Mouse (Mus musculus): ENCODE results near the gene Slc35c2. TPM values are rescaled to one million over a fixed set of nuclear protein-coding genes. Genes with fewer than 3 reads are reported as not detected.

Gene Slc35c2
- polyA plus RNA-seq, 1 experiment = 46.5 TPM

DNA sequence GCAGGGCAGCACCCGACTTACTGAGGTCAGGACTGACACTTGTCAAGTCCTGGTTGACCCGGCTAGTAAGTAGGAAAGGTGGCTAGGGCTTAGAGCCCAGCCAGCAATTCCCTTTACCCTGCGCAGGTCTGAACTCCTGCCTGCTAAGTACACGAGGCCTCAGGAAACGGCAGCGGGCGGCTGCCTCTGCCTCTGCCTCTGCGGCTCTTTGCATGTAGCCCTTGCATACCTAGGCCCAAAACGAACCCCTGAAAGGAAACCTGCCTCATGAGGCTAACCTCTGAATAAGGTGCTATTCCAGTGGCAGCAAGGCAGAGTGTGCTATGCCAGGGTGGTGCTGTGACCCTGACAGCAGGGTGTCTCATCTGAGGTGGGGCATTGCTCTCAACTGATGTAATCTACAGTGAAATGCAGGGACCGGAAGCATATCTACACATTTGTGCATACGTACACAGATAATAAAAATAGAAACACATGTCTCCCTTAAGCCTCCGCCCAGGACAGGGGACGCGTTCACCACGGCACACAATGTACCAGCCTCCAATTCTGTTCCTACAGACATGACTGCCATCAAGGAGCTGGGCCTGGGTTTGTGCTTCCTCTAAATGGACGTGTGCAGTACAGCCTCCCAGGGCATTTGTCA lies 30.1 kb upstream of the Slc35c2 start:
- peaks cover 22% of the 10 kb centered on the region for H3K36me3 ChIP-seq (ENCODE audit: control insufficient read depth, insufficient read depth)
- H3K4me3 ChIP-seq (ENCODE audit: insufficient read depth, poor library complexity, severe bottlenecking) = no peak overlapping the region
- H3K79me3 ChIP-seq (ENCODE audit: low read depth) = peaks cover 26% of the 10 kb centered on the region
- no peak overlapping the region for H3ac ChIP-seq (ENCODE audit: control insufficient read depth, insufficient read length, low read depth)
- H3K27me3 ChIP-seq (ENCODE audit: control insufficient read depth, insufficient read depth, insufficient read length) = no peaks in the 10 kb centered on the region
- TF ChIP-seq MAX (IDR thresholded peaks at IDR 0.05) = no peak
- no peak for TF ChIP-seq CEBPB (IDR thresholded peaks at IDR 0.05; ENCODE audit: low read depth)
- no peak for TF ChIP-seq CTCF (IDR thresholded peaks at IDR 0.05; ENCODE audit: control insufficient read depth, insufficient read depth, insufficient read length)
- no peak for TF ChIP-seq MYOD1 (IDR thresholded peaks at IDR 0.05; ENCODE audit: control insufficient read depth, insufficient read length, low read depth)
- no peak for TF ChIP-seq MYOG (IDR thresholded peaks at IDR 0.05; ENCODE audit: control insufficient read depth, extremely low read depth, insufficient read length)
- no peak for TF ChIP-seq USF1 (IDR thresholded peaks at IDR 0.05; ENCODE audit: low read depth)
- TF ChIP-seq FOSL1 (IDR thresholded peaks at IDR 0.05; ENCODE audit: insufficient read depth, low read length, poor library complexity, severe bottlenecking) = no peak
- peaks cover 57% of the 10 kb centered on the region for H3K79me2 ChIP-seq (ENCODE audit: control insufficient read depth, insufficient read depth)

GRCm38 (mm10) chr2:165316837-165317473 lies 29.3 kb upstream of the Slc35c2 start:
- H3K4me3 ChIP-seq (ENCODE audit: insufficient read depth, poor library complexity, severe bottlenecking) = no peak overlapping the region
- peaks cover 19% of the 10 kb centered on the region for H3K79me3 ChIP-seq (ENCODE audit: low read depth)
- no peaks in the 10 kb centered on the region for H3K27me3 ChIP-seq (ENCODE audit: control insufficient read depth, insufficient read depth, insufficient read length)
- H3K79me2 ChIP-seq (ENCODE audit: control insufficient read depth, insufficient read depth) = peaks cover 49% of the 10 kb centered on the region
- TF ChIP-seq CTCF (IDR thresholded peaks at IDR 0.05; ENCODE audit: control insufficient read depth, insufficient read depth, insufficient read length) = no peak
- no peak for TF ChIP-seq CEBPB (IDR thresholded peaks at IDR 0.05; ENCODE audit: low read depth)
- no peak for TF ChIP-seq FOSL1 (IDR thresholded peaks at IDR 0.05; ENCODE audit: insufficient read depth, low read length, poor library complexity, severe bottlenecking)
- no peak for TF ChIP-seq MAX (IDR thresholded peaks at IDR 0.05)
- TF ChIP-seq MYOD1 (IDR thresholded peaks at IDR 0.05; ENCODE audit: control insufficient read depth, insufficient read length, low read depth) = no peak
- TF ChIP-seq MYOG (IDR thresholded peaks at IDR 0.05; ENCODE audit: control insufficient read depth, extremely low read depth, insufficient read length) = no peak
- no peak for TF ChIP-seq USF1 (IDR thresholded peaks at IDR 0.05; ENCODE audit: low read depth)
- H3ac ChIP-seq (ENCODE audit: control insufficient read depth, insufficient read length, low read depth) = no peak overlapping the region
- peaks cover 20% of the 10 kb centered on the region for H3K36me3 ChIP-seq (ENCODE audit: control insufficient read depth, insufficient read depth)

DNA sequence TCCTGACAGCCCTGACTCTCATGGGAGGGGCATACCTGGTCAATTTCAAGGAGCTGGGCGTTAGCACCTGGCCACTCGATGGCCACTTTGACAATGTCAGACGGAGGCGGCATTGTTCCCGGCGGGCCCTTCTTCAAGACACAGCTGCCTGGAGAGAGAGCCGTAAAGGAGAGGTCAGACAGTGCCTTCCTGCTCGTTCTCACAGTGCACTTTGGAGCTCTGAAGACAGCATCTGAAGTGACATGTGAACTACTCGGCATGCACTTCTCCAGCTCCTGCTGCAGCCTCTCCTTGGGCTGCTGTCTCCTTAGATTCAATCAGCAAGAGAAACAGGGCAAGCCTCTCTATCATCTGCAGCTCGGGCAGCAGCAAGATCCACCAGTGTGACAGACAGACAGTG lies 28.5 kb upstream of the Slc35c2 start:
- Histone ChIP-seq H3K27me3 (ENCODE audit: control insufficient read depth, insufficient read depth, insufficient read length) (no peaks in the 10 kb centered on the region), H3K4me3 (ENCODE audit: insufficient read depth, poor library complexity, severe bottlenecking) (no peak overlapping the region), H3K36me3 (ENCODE audit: control insufficient read depth, insufficient read depth) (peaks cover 20% of the 10 kb centered on the region), H3ac (ENCODE audit: control insufficient read depth, insufficient read length, low read depth) (no peak overlapping the region), H3K79me2 (ENCODE audit: control insufficient read depth, insufficient read depth) (peaks cover 42% of the 10 kb centered on the region), H3K79me3 (ENCODE audit: low read depth) (peaks cover 15% of the 10 kb centered on the region)
- TF ChIP-seq CEBPB (IDR thresholded peaks at IDR 0.05; ENCODE audit: low read depth) = no peak
- TF ChIP-seq MAX (IDR thresholded peaks at IDR 0.05) = no peak
- TF ChIP-seq FOSL1 (IDR thresholded peaks at IDR 0.05; ENCODE audit: insufficient read depth, low read length, poor library complexity, severe bottlenecking) = no peak
- no peak for TF ChIP-seq MYOG (IDR thresholded peaks at IDR 0.05; ENCODE audit: control insufficient read depth, extremely low read depth, insufficient read length)
- no peak for TF ChIP-seq USF1 (IDR thresholded peaks at IDR 0.05; ENCODE audit: low read depth)
- no peak for TF ChIP-seq CTCF (IDR thresholded peaks at IDR 0.05; ENCODE audit: control insufficient read depth, insufficient read depth, insufficient read length)
- TF ChIP-seq MYOD1 (IDR thresholded peaks at IDR 0.05; ENCODE audit: control insufficient read depth, insufficient read length, low read depth) = no peak

DNA sequence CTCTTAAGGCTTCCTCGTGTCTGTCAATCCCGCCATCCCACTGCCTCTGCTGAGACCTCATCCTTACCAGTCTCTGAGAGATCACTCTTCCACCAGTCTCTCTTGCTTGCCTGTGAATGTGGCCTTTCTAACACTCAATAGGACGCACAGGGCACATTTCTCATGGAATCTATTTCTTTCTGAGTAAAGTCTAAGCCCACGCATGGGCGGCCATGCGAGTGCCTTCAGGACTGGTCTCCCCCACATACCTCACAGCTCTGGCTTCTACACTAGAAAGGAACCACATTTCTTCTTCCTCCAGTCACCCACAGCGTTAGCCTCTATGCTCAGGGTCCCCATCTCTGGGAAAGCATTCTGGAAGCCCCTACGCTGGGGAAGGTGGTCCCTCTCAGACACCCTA lies 26.5 kb upstream of the Slc35c2 start:
- Histone ChIP-seq H3K36me3 (ENCODE audit: control insufficient read depth, insufficient read depth) (peaks cover 26% of the 10 kb centered on the region), H3K79me2 (ENCODE audit: control insufficient read depth, insufficient read depth) (peaks cover 22% of the 10 kb centered on the region), H3K4me3 (ENCODE audit: insufficient read depth, poor library complexity, severe bottlenecking) (no peak overlapping the region), H3K79me3 (ENCODE audit: low read depth) (peaks cover 6% of the 10 kb centered on the region), H3ac (ENCODE audit: control insufficient read depth, insufficient read length, low read depth) (no peak overlapping the region), H3K27me3 (ENCODE audit: control insufficient read depth, insufficient read depth, insufficient read length) (no peaks in the 10 kb centered on the region)
- TF ChIP-seq MAX (IDR thresholded peaks at IDR 0.05) = no peak
- no peak for TF ChIP-seq CTCF (IDR thresholded peaks at IDR 0.05; ENCODE audit: control insufficient read depth, insufficient read depth, insufficient read length)
- TF ChIP-seq USF1 (IDR thresholded peaks at IDR 0.05; ENCODE audit: low read depth) = no peak
- no peak for TF ChIP-seq FOSL1 (IDR thresholded peaks at IDR 0.05; ENCODE audit: insufficient read depth, low read length, poor library complexity, severe bottlenecking)
- no peak for TF ChIP-seq MYOG (IDR thresholded peaks at IDR 0.05; ENCODE audit: control insufficient read depth, extremely low read depth, insufficient read length)
- no peak for TF ChIP-seq MYOD1 (IDR thresholded peaks at IDR 0.05; ENCODE audit: control insufficient read depth, insufficient read length, low read depth)
- TF ChIP-seq CEBPB (IDR thresholded peaks at IDR 0.05; ENCODE audit: low read depth) = no peak

GRCm38 (mm10) chr2:165312381-165312780 lies 24.7 kb upstream of the Slc35c2 start:
- Histone ChIP-seq H3K4me3 (ENCODE audit: insufficient read depth, poor library complexity, severe bottlenecking) (no peak overlapping the region), H3K79me2 (ENCODE audit: control insufficient read depth, insufficient read depth) (peaks cover 4% of the 10 kb centered on the region), H3ac (ENCODE audit: control insufficient read depth, insufficient read length, low read depth) (no peak overlapping the region), H3K36me3 (ENCODE audit: control insufficient read depth, insufficient read depth) (peaks cover 34% of the 10 kb centered on the region), H3K27me3 (ENCODE audit: control insufficient read depth, insufficient read depth, insufficient read length) (no peaks in the 10 kb centered on the region), H3K79me3 (ENCODE audit: low read depth) (no peaks in the 10 kb centered on the region)
- TF ChIP-seq MYOD1 (IDR thresholded peaks at IDR 0.05; ENCODE audit: control insufficient read depth, insufficient read length, low read depth) (no peak), CTCF (IDR thresholded peaks at IDR 0.05; ENCODE audit: control insufficient read depth, insufficient read depth, insufficient read length) (no peak), FOSL1 (IDR thresholded peaks at IDR 0.05; ENCODE audit: insufficient read depth, low read length, poor library complexity, severe bottlenecking) (no peak), MYOG (IDR thresholded peaks at IDR 0.05; ENCODE audit: control insufficient read depth, extremely low read depth, insufficient read length) (no peak), USF1 (IDR thresholded peaks at IDR 0.05; ENCODE audit: low read depth) (no peak), CEBPB (IDR thresholded peaks at IDR 0.05; ENCODE audit: low read depth) (no peak), MAX (IDR thresholded peaks at IDR 0.05) (no peak)
